Mouse (Mus musculus): ENCODE measurements around the gene Dhrs1.

The Dhrs1 gene

DNA sequence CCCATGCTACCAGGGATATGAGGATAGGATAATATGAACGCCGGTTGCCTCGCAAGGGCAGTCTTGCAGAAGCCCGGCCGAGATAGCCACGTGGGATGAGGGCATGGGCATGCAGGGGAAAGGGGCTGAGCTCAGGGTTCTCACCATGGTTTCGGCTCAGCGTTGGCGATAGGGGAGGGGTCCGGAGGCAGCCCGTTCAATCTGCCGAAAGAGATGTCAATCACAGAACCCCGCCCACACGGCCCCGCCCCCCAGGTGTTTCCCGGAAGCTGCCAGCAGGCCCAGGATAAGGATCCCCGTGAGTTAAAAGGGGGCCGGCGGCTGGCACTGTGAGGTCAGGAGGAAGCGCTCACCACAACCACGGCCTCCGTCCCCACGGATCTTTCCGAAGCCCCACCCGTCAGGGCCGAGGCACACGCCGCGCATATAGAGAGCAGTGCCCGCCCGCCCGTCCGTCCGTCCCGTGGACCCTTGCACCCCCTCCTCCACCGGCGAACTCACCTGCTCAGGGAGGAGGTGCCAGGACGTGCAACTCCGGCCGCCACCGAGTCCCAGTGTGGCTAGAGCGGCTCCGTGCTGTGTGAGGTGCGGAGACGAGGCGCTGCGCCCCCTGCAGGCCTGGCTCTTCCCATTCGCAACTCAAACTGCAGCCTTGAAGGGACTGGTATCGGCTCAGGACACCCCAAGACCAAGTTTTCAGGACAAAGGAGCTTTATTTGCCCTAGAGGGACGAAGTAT lies 23.6 kb downstream of the Dhrs1 start, which contains the start of gene Rabggta:
Rabggta (minus strand) TSS at position 564 of the 738 bp plus-strand sequence.
- peak; percentile 93 for DNase-seq (ENCODE audit: low spot score)

DNA sequence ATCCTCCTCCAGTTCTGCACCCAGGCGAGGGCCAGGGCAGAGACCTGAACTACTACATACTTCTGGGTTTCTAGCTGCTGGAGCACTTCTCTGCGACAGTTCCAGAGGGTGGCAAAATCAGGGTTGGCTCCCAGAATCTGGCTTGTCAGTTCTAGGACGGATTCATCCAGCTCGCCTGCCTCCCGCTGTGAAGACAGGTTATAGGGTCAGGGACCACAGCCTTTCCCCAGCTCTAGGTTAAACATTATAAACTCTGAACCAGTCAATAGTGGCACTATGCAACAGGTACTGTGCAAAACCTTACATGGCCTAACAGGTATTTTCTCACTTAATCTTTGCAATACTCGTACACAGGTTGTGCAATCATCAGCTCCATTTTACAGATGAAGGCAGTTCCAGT lies 24.4 kb downstream of the Dhrs1 start:
- DNase-seq (ENCODE audit: low spot score) = no peak

DNA sequence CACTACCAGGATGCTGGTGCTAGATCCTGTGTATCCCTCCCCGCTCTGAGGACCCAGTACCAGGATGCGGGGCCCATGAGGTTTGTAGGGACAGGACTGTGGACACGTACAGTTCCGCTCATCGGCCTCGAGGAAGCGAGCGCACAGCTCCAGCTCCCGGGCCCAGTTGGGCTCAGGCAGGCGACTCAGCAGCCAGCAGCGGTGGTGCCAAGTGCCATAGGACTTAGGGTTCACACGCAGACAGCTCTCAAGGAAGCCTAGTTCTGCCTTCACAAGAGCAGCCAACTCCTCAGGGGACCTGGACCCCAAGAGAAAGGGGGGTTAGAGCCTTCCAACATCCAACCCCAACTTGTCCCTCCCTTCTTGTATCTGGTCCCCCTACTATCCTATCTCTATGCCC lies 24.8 kb downstream of the Dhrs1 start:
- no peak for DNase-seq (ENCODE audit: low spot score)

DNA sequence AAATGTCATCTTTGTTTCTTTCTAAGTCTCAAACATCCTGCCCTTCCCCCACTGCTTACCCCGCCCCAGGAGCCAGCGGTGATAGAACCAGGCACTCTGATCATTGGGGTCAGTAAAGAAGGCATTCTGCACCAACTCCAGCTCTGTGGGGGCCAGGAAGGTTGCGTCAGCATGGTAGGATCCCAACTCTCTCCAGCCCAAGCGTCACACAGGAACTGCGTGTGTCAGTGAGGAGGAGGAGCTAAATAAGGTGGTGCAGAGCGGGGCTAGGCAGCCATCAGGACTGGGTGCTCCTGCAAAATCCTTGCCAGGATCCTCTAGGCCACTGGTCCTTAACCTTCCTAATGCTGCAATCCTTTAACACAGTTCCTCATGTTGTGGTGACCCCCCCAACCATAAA lies 25.8 kb downstream of the Dhrs1 start:
- no peak for DNase-seq (ENCODE audit: low spot score)

DNA sequence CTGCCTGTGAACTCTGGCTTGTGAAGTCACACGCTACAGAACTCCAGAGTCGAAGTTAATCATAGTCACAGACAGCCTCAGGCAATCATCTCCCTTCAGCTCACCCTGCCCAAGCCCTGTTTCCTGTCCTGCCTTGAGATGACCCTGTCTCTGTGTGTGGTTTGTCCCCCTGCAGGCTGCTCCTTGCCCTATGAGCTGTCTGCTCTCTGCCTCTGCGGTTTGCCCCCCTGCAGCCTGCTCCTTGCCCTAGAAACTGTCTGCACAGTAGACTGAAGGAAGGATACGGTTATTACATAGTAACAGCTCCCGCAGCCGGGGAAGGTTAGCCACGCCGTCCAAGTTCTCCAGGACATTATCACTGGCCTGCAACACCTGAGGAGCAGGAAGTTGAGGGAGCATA lies 28.6 kb downstream of the Dhrs1 start:
- DNase-seq (ENCODE audit: low spot score) = no peak

DNA sequence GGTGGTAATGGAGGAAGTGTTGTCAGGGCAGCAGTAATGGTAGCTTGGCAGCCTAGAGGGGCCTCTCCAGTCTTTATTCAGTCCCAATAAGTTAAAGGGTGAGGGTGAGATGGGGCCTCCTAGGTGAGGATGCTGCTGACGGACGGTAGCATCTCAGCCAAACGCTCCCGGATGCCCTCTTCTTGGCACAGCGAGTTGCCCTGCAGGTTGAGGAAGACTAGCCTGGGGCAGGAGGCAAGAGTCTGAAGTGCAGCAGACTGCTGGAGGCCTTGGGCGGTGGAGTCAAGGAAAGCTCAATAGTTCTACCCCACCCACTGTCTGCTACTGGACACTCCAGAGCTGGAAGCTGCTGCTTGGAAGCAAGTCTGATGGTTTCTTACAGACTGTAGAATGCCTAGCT lies 29.2 kb downstream of the Dhrs1 start:
- DNase-seq (ENCODE audit: low spot score) = no peak

DNA sequence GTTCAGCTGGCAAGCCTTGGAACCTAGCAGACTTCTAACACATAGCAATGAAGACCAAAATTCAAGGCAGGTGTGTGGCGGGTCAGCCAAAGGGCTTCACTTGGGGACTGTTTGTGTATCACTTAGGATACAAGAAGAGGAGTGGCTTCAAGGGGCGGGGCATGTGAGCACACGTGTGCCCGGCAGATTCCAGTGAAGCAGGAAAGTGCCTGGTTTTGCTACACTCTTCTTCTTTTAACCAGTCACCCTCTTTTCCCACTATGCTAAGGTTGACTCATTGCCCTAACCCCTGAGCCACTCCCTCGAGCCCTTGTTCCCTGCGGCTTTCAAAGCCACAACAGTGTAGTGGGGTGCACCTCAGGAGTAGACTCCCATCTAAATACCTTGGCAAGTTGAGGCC lies 30.6 kb downstream of the Dhrs1 start:
- no peak for DNase-seq (ENCODE audit: low spot score)

DNA sequence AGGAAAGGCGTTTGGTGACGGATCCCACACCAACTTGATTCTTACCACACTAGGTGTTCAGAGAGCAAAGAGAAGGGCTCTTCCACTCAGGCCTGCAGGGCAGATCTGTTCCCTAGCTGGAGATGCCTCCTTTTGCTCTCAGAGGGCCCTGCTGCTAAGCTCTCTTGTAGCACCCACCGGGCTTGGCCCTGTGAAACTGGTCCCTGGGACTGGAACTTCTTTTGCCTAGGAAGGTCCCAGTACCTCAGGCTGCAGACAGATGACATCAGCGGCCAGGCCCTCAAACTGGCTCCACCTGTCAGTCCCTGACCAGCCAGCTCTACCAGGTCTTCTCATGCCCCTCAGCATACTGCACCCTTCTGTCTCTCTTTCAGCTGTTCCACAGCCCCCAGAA lies 31.8 kb downstream of the Dhrs1 start, which contains the start of gene Tgm1:
Tgm1 (minus strand) TSS at position 198 of the 394 bp plus-strand sequence.
- DNase-seq (ENCODE audit: low spot score) = no peak

DNA sequence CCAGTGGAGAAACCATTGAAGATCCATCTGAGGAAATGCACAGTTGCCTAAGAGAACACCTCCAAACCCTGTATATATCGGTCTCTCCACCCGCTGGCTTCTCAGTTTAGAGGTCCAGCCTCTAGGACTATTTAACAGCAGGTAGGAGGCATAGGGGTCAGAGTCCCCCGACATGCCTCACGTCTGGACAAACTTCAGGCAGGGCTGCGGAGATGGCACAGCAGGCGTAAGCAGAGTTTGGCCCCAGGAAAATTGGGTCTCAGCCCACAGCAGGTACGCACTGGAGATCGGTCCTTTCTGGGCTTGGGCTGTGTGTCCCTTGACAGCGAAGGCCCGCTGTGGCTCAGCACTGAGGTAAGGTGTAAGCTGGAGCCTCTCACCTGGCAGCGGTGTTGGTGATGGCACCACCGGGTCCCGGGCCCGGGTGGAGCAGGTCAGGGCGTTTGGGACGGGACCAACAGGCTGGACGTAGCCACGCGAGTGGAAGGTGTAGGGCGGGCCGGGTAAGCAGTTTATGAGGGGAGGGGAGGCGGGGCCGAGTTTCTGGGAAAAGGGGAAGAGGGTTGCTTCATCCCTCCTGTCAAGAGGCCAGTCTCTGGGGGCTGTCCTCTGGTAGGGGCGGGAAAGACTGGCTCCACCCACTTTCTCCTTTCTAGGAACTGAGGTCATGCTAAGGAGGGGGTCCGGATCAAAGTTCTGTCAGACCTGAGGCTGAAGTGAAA lies 32.3 kb downstream of the Dhrs1 start:
- peak; percentile 23 for DNase-seq (ENCODE audit: low spot score)

DNA sequence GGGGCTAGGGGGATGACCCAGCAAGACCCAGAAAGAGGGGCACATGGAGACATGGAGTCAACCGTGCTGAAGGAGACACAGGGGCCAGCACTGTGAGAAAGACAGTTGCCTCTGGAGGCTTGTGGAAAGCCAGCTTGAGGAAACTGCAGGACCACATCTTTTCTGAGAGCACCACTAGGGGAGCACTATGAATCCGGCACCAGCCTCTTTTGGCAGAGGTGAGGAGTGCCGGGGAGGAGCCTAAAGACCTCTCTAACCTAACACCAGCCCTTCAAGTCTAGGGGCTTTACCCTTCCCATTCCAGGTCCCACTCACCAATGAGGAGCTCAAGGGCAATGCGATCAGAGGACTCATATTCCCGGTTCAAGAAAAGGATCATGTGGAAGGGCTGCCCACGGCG lies 33.7 kb downstream of the Dhrs1 start:
- DNase-seq (ENCODE audit: low spot score) = no peak

DNA sequence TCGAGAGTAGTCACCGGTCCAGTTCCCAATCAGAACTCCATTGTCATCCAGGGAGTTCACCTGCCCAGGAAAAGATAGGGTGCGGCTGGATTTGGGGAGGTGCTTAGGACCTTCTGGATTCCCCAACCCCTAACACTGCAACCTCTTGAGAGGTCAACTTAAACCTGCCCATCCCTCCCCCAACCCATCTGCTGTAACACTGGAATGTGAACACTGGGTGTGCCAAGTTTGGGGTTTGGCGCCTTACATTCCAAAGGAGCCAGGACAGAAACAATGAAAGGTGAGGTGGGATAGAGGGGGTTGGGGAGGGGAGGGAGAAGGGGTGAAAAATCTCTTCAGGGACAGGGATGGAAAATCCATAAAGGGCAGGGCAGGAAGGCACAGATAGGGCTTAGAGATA lies 36.0 kb downstream of the Dhrs1 start:
- no peak for DNase-seq (ENCODE audit: low spot score)

DNA sequence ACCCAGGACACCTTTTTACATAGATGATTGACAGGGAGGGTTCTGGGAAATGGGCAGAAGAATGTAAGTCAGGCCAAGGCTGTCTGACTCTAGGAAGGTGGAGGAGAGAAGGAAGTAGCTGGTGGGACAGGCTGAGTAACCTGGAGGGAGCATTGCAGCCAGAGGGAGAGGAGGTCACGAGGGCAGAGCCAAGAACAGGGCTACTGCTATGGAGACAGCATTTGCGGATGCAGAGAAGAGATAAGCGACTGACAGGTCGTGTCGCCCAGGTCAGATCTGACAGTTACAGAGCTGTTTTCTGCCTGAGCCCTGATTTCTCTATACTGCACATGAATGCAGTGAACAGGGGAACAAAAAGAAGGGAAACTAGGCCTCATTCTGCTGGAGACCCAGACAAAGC lies 38.1 kb downstream of the Dhrs1 start:
- DNase-seq (ENCODE audit: low spot score) = no peak

DNA sequence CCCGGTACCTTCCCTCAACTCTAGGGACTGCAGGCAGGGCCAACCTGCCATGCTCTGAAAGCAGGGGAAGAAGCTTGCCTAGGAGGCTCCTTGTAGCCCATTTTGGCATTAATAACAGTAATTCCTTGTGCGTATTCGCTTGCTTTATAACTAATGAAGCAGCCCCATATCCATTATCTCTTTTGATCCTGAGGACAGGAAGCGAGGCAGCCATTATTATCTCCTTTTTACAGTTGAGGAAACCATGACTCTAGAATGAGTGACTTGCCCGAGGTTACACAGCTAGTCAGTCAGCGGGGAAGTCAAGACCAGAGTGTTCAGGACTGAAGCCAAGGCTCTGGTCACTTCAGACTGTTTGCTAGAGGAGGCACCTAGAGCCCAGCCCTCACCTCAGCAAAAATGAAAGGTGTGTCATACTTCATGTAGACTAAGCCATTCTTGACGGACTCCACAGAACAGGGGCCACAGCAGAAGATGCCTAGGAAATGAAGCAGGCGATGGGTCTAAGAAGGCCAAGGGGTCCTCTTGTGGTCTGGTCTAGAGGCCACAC lies 39.4 kb downstream of the Dhrs1 start:
- DNase-seq (ENCODE audit: low spot score) = no peak

DNA sequence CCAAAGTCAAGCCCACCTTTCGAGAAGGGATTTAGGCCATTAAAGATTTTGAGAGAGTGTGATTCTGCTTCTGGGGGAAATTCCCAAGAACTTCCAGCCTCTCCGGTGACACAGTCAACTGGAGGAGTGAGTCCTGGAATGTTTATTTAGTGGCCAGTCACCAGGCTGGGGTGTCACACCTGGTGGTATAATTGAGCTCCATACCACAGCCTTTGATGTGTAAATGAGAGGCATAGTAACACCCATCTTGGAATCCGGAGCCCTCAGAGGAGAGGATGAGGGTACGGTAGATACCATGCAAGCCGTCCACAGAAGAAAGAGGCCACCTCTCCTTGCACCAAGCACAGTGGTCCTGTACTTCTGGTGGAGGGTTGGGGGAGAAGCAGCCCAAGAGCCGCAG lies 42.7 kb downstream of the Dhrs1 start:
- no peak for DNase-seq (ENCODE audit: low spot score)

DNA sequence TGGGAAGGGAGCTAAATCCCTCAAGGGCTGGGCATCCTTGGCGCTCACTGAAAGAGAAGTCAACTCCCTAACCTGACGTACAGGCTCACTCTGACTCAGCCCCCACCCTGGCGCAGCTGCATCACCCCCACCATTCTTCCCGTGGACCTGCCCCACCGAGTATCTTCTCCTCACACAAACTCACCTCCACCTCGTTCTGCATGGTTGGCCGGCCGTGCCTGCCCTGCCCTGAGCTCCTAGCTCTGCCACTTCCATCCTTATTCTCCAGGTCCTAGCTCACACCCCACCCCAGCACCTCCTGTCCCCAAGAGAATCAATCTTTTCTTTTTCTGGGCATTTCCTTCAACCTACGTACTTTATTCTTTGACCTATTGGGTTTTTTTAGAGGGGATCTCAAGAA lies 44.4 kb downstream of the Dhrs1 start:
- no peak for DNase-seq (ENCODE audit: low spot score)

DNA sequence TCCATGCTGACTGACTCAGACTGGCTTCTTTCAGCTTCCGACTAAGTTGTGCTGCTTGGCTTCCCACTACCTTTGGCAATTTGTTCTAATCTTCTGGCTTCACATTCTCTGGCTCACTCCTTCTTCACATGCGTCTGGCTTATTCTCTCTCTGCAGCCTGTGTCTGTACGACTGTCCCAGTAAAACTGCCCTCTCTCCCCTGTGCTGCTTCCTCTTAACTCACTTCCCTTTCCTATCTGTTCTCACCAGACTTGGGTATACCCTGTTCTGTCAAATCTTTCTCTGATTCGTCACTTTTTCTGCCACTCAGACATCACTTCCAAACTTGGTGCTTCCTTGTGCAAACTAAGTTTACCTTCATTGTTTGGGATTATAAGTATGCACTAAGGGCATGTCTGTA lies 48.3 kb downstream of the Dhrs1 start:
- no peak for DNase-seq (ENCODE audit: low spot score)

DNA sequence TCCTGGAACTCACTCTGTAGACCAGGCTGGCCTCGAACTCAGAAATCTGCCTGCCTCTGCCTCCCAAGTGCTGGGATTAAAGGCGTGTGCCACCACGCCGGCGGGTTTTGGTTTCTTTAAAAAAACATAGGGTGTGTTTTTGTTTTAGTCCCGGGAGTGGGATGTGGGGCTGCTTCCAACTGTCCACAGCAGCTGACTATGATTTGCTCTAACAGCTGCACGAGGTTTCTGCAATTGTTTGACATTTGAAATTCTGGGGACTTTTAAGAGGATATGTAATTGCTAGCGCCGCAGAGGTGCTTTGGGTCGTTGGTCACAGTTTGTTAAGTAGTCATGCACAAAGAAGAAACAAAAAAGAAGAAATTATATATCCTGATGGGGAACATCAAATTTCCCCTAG lies 56.1 kb downstream of the Dhrs1 start:
- no peak for DNase-seq (ENCODE audit: low spot score)
